Mouse (Mus musculus) hindbrain, postnatal 0 days (tissue): ENCODE measurements around the gene Ngdn. TPM values are rescaled to one million over a fixed set of nuclear protein-coding genes. Genes with fewer than 3 reads are reported as not detected.
"Not testable (repeated sequence)": the region's sequence is repeated elsewhere in the genome, so short reads cannot be mapped to it uniquely, and the experiment has no call there.

Experiments used
- ATAC-seq: fragments of 200-750 bp; cut with Nextera tagmentation; 2 replicates; pipeline ENCODE4 v1.8.0; 2017; ENCODE audit warnings: mild to moderate bottlenecking, moderate TSS enrichment, moderate library complexity
- DNase-seq: peaks from one replicate; pipeline ENCODE4 v3.0.0-alpha.2; 2015; ENCODE audit warnings: low spot score
- H3K27ac ChIP-seq: fragments of 300-500 bp; sonication (generic); 2 replicates; pipeline ENCODE4 v1.5.1; 2014; ENCODE audit warnings: mild to moderate bottlenecking
- H3K27me3 ChIP-seq: fragments of 300-500 bp; sonication (generic); 2 replicates; pipeline ENCODE4 v1.6.1; 2014; ENCODE audit warnings: low read length, mixed read lengths; ENCODE audit not compliant: insufficient read depth
- H3K36me3 ChIP-seq: fragments of 300-500 bp; sonication (generic); 2 replicates; pipeline ENCODE4 v1.6.1; 2014; ENCODE audit warnings: low read length, mixed read lengths; ENCODE audit not compliant: insufficient read depth
- H3K4me1 ChIP-seq: fragments of 300-500 bp; sonication (generic); 2 replicates; pipeline ENCODE4 v1.6.1; 2014; ENCODE audit warnings: antibody characterized with exemption, low read length, mixed read lengths; ENCODE audit not compliant: insufficient read depth
- H3K4me2 ChIP-seq: fragments of 300-500 bp; sonication (generic); 2 replicates; pipeline ENCODE4 v1.6.1; 2014; ENCODE audit warnings: low read depth, mild to moderate bottlenecking, low read length, moderate library complexity, mixed read lengths
- H3K4me3 ChIP-seq: fragments of 300-500 bp; sonication (generic); 2 replicates; pipeline ENCODE4 v1.5.1; 2014; ENCODE audit warnings: low read length
- H3K9ac ChIP-seq: fragments of 300-500 bp; sonication (generic); replicated peaks from 2 replicates; pipeline ENCODE4 v1.6.1; 2014; ENCODE audit warnings: mild to moderate bottlenecking, low read length, moderate library complexity, mixed read lengths
- H3K9me3 ChIP-seq: fragments of 300-500 bp; sonication (generic); 2 replicates; pipeline ENCODE4 v1.6.1; 2016; ENCODE audit warnings: low read length, mixed read lengths
- CTCF ChIP-seq: IDR thresholded peaks from 2 replicates; pipeline ENCODE4 v1.5.1; 2016; ENCODE audit warnings: antibody characterized with exemption, control low read depth, low read depth
- WGBS: fragments of 180-500 bp; shearing (Covaris S2); extraction: QIAGEN DNeasy Blood & Tissue Kit; methylation state at CpG from one replicate; pipeline ENCODE4 v1.1.7; 2014; 5-methylcytosine and 5-hydroxymethylcytosine counted together
- polyA plus RNA-seq: library from polyadenylated mRNA; unstranded; fragments of >200 nt; fragmentation: Nextera tagmentation; extraction: Ambion mirVana; gene quantifications from 2 replicates; pipeline ENCODE4 v1.2.1, GENCODE M21; 2015
- total RNA-seq: library from RNA; depleted of rRNA; stranded (reverse); fragments of >200 nt; gene quantifications from 2 replicates; pipeline ENCODE4 v1.2.3, GENCODE M21; 2014

The Ngdn gene
- total and polyA plus RNA-seq, 2 experiments from 2014 or later: 25.4 to 53.2 TPM

- Histone ChIP-seq H3K4me3 (no peak overlapping the region), H3K9me3 (no peaks in the 10 kb centered on the region), H3K27me3 (no peaks in the 10 kb centered on the region), H3K9ac (no peak overlapping the region), H3K4me2 (no peak overlapping the region), H3K36me3 (peaks cover 28% of the 10 kb centered on the region), H3K4me1 (peaks cover 7% of the 10 kb centered on the region), H3K27ac (no peak overlapping the region)
- TF ChIP-seq CTCF: peak; percentile 53
- 79% methylated on average over 5 of the region's 5 CpGs for WGBS
- no peak for DNase-seq
- ATAC-seq: no peak
Measured at GRCm38 (mm10) chr14:55025527-55025926, 10.3 kb downstream of the Ngdn start.

GRCm38 (mm10) chr14:55027251-55027650, 12.0 kb downstream of the Ngdn start:
- no peak overlapping the region for H3K9ac ChIP-seq
- no peak for DNase-seq
- no peak for TF ChIP-seq CTCF
- no peak for ATAC-seq
- no peaks in the 10 kb centered on the region for H3K27me3 ChIP-seq
- peaks cover 7% of the 10 kb centered on the region for H3K4me1 ChIP-seq
- no peaks in the 10 kb centered on the region for H3K9me3 ChIP-seq
- no peak overlapping the region for H3K4me2 ChIP-seq
- WGBS: 24% methylated on average over 5 of the region's 5 CpGs
- H3K27ac ChIP-seq: peak overlapping the region; percentile 74; the same call in 1 of the 2 replicates
- no peak overlapping the region for H3K4me3 ChIP-seq
- peaks cover 11% of the 10 kb centered on the region for H3K36me3 ChIP-seq

GRCm38 (mm10) chr14:55027653-55028052, 12.4 kb downstream of the Ngdn start:
- Histone ChIP-seq H3K27me3 (no peaks in the 10 kb centered on the region), H3K27ac (peak overlapping the region; percentile 74), H3K36me3 (peaks cover 7% of the 10 kb centered on the region), H3K9me3 (no peaks in the 10 kb centered on the region), H3K4me2 (no peak overlapping the region), H3K9ac (no peak overlapping the region; the same call in 1 of the 2 replicates), H3K4me3 (no peak overlapping the region), H3K4me1 (peaks cover 10% of the 10 kb centered on the region)
- TF ChIP-seq CTCF: peak; percentile 71
- DNase-seq: peak; percentile 69
- WGBS: 3% methylated on average over 6 of the region's 6 CpGs
- peak; percentile 33; the same call in 1 of the 2 replicates for ATAC-seq

GRCm38 (mm10) chr14:55028333-55028835, 13.1 kb downstream of the Ngdn start:
- peaks cover 16% of the 10 kb centered on the region for H3K4me1 ChIP-seq
- no peak overlapping the region for H3K4me3 ChIP-seq

GRCm38 (mm10) chr14:55029034-55029698, 13.9 kb downstream of the Ngdn start:
- H3K4me3 ChIP-seq: no peak overlapping the region
- no peaks in the 10 kb centered on the region for H3K9me3 ChIP-seq
- no peaks in the 10 kb centered on the region for H3K27me3 ChIP-seq
- peak; percentile 70 for ATAC-seq
- TF ChIP-seq CTCF: peak; percentile 73
- peak overlapping the region; percentile 74 for H3K27ac ChIP-seq
- H3K4me2 ChIP-seq: peak overlapping the region; percentile 30; the same call in 1 of the 2 replicates
- no peaks in the 10 kb centered on the region for H3K36me3 ChIP-seq
- DNase-seq: peak; percentile 85
- WGBS: 6% methylated on average over 11 of the region's 11 CpGs
- H3K9ac ChIP-seq: peak overlapping the region; percentile 22; the same call in 1 of the 2 replicates
- H3K4me1 ChIP-seq: peaks cover 16% of the 10 kb centered on the region

More at GRCm38 (mm10) chr14:55028333-55028835, 13.1 kb downstream of the Ngdn start:
- Histone ChIP-seq H3K27me3 (no peaks in the 10 kb centered on the region), H3K9ac (peak overlapping the region; percentile 22), H3K27ac (peak overlapping the region; percentile 74), H3K9me3 (no peaks in the 10 kb centered on the region), H3K36me3 (no peaks in the 10 kb centered on the region), H3K4me2 (peak overlapping the region; percentile 27; the same call in 1 of the 2 replicates)
- ATAC-seq (peak; percentile 68), DNase-seq (peak; percentile 71)
- no peak for TF ChIP-seq CTCF
- 7% methylated on average over 5 of the region's 5 CpGs for WGBS

GRCm38 (mm10) chr14:55032695-55033225, 17.5 kb downstream of the Ngdn start:
- TF ChIP-seq CTCF: no peak
- Histone ChIP-seq H3K9ac (peak overlapping the region; percentile 30; the same call in 1 of the 2 replicates), H3K27me3 (no peaks in the 10 kb centered on the region), H3K9me3 (no peaks in the 10 kb centered on the region), H3K27ac (0 out of 2 replicates have a peak overlapping the region, but pooled peaks have one; percentile 20), H3K4me2 (peak overlapping the region; percentile 46), H3K4me3 (no peak overlapping the region), H3K4me1 (peaks cover 16% of the 10 kb centered on the region), H3K36me3 (no peaks in the 10 kb centered on the region)
- 14% methylated on average over 19 of the region's 19 CpGs for WGBS
- ATAC-seq: no peak
- no peak for DNase-seq

GRCm38 (mm10) chr14:55043694-55044093, 28.4 kb downstream of the Ngdn start:
- not testable (repeated sequence) for H3K27me3 ChIP-seq, H3K9ac ChIP-seq, ATAC-seq, H3K36me3 ChIP-seq, H3K4me3 ChIP-seq, H3K27ac ChIP-seq, H3K4me1 ChIP-seq, H3K9me3 ChIP-seq, DNase-seq, H3K4me2 ChIP-seq
- WGBS: 78% methylated on average over 1 of the region's 2 CpGs
